Mouse (Mus musculus) thymus, postnatal 0 days (tissue): Measurements from ENCODE around the gene Kif17. TPM values are rescaled to one million over a fixed set of nuclear protein-coding genes. Genes with fewer than 3 reads are reported as not detected.

ENCODE experiments used
- DNase-seq: peaks from one replicate; pipeline ENCODE4 v3.0.0-alpha.2; 2015; ENCODE audit warnings: low spot score
- polyA plus RNA-seq: library from polyadenylated mRNA; unstranded; fragments of >200 nt; fragmentation: Nextera tagmentation; extraction: Ambion mirVana; gene quantifications from 2 replicates; pipeline ENCODE4 v1.2.1, GENCODE M21; 2015

Gene Kif17
- polyA plus RNA-seq, 1 experiment from 2014 or later: 0.60 TPM

GRCm38 (mm10) chr4:138313021-138313420 is 62.8 kb downstream of the Kif17 start:
- DNase-seq: no peak

- DNase-seq: no peak
Observed at GRCm38 (mm10) chr4:138313795-138314194, 63.6 kb downstream of the Kif17 start.

GRCm38 (mm10) chr4:138315781-138316180 is 65.5 kb downstream of the Kif17 start:
- peak; percentile 32 for DNase-seq

- DNase-seq: no peak
Observed at GRCm38 (mm10) chr4:138316369-138316768, 66.1 kb downstream of the Kif17 start.

GRCm38 (mm10) chr4:138318509-138319266 is 68.5 kb downstream of the Kif17 start:
- peak; percentile 61 for DNase-seq

GRCm38 (mm10) chr4:138319508-138319907 is 69.3 kb downstream of the Kif17 start:
- DNase-seq: peak; percentile 85

- DNase-seq: no peak
Observed at GRCm38 (mm10) chr4:138320711-138321110, 70.5 kb downstream of the Kif17 start.

- no peak for DNase-seq
Observed at GRCm38 (mm10) chr4:138321488-138321887, 71.3 kb downstream of the Kif17 start.

GRCm38 (mm10) chr4:138322692-138323091 is 72.5 kb downstream of the Kif17 start:
- DNase-seq: no peak

- no peak for DNase-seq
Observed at GRCm38 (mm10) chr4:138323753-138324152, 73.5 kb downstream of the Kif17 start.

- DNase-seq: no peak
Observed at GRCm38 (mm10) chr4:138324451-138324850, 74.2 kb downstream of the Kif17 start.

GRCm38 (mm10) chr4:138325466-138326076 is 75.3 kb downstream of the Kif17 start:
- peak; percentile 84 for DNase-seq

GRCm38 (mm10) chr4:138326077-138326695 is 76.0 kb downstream of the Kif17 start, which contains the start of gene Pink1:
Gene Pink1, minus strand, starts transcription at chr4:138326307.
- DNase-seq: peak; percentile 91

GRCm38 (mm10) chr4:138327155-138327554 is 76.9 kb downstream of the Kif17 start:
- DNase-seq: peak; percentile 49

- peak; percentile 46 for DNase-seq
Observed at GRCm38 (mm10) chr4:138327891-138328470, 77.7 kb downstream of the Kif17 start.

GRCm38 (mm10) chr4:138330264-138330671 is 80.0 kb downstream of the Kif17 start:
- DNase-seq: no peak

GRCm38 (mm10) chr4:138331647-138332046 is 81.4 kb downstream of the Kif17 start:
- DNase-seq: no peak

- no peak for DNase-seq
Observed at GRCm38 (mm10) chr4:138333135-138333534, 82.9 kb downstream of the Kif17 start.

GRCm38 (mm10) chr4:138335036-138335435 is 84.8 kb downstream of the Kif17 start:
- no peak for DNase-seq

- DNase-seq: no peak
Observed at GRCm38 (mm10) chr4:138335648-138336047, 85.4 kb downstream of the Kif17 start.

GRCm38 (mm10) chr4:138336876-138337275 is 86.6 kb downstream of the Kif17 start:
- no peak for DNase-seq

GRCm38 (mm10) chr4:138337341-138337740 is 87.1 kb downstream of the Kif17 start:
- no peak for DNase-seq
